Mouse (Mus musculus) bone marrow macrophage, adult 2 months (primary cell): Measurements from ENCODE around the gene Fbl.

Source experiments
- CTCF ChIP-seq: IDR thresholded peaks from 2 replicates; pipeline ENCODE4 v1.5.1; 2012; ENCODE audit warnings: low read depth, mild to moderate bottlenecking, low read length, moderate library complexity
- POLR2A ChIP-seq: IDR thresholded peaks from 2 replicates; pipeline ENCODE4 v1.6.1; 2012; ENCODE audit warnings: mild to moderate bottlenecking, low read depth, low read length, borderline replicate concordance

GRCm38 (mm10) chr7:28195414-28196098 lies 26.0 kb downstream of the Fbl start:
- TF ChIP-seq CTCF (no peak), POLR2A (no peak)
